Mouse (Mus musculus) activated CD4-positive, CD25-positive, alpha-beta regulatory T cell, adult 4 months (primary cell): Measurements from ENCODE around the gene Armh3. TPM values are rescaled to one million over a fixed set of nuclear protein-coding genes. Genes with fewer than 3 reads are reported as not detected.
A peak's percentile ranks its signal among the peaks of the same experiment; 100 is the strongest.
"Not testable (repeated sequence)": the region's sequence is repeated elsewhere in the genome, so short reads cannot be mapped to it uniquely, and the experiment has no call there.

Source experiments
- ATAC-seq: one replicate; pipeline ENCODE4 v1.8.0; 2017
- polyA plus RNA-seq, 2 experiments: library from polyadenylated mRNA; unstranded; fragments of 100-300 nt; shearing (Covaris generic); gene quantifications; one replicate each; pipeline ENCODE4 v1.2.1; 2017

Armh3 gene
- polyA plus RNA-seq, 2 experiments from 2014 or later, result 9.7 to 9.8 TPM

DNA sequence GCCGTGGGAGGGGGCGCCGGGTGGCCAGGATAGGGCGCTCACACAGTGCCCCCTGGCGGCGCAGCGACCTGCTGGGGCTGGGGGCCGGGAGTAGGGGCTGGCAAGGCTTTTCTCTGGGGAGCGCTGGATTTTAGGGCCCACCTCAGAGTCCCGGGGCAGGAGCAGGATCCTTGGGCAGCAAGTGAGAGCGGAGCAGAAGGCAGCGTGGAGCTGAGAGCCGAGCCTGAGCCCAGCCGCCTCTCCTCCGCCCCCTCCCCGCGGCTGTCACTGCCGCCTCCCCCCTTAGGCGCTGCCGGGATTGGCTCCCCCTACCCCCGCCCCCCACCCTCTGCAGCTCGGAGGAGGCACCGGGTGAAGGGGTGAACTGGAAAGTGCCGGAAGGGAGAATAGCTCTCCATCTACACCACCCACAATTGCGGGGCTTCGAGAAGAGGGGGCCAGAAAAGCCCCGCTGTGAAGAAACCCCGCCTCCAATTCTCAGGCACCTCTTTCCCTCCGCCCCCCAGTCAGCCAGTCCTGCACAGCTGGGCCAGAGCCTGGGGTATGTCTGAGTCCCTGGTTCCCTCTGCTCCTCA lies 182.4 kb downstream of the Armh3 start, which contains the start of gene Kcnip2:
Gene Kcnip2 (minus strand): TSS at position 231 of the 575 bp plus-strand sequence.
- no peak for ATAC-seq

DNA sequence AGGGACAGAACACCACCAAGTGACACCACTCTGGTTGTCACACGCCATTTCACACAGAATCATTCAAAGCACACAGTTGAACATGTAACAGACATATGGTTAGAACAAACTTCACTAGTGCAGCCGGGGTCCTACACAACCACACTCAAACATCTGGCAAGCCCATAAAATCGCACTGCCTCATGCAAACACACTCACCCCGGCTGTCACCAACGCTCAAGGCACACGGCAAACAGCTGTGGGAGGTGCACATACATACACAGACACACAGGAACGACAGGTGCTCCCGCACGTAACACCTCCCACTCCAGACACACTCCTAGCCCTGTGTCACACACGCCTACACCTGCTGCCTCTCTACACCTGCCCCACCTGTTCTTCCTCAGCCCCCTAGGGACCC lies 183.1 kb downstream of the Armh3 start:
- no peak for ATAC-seq

DNA sequence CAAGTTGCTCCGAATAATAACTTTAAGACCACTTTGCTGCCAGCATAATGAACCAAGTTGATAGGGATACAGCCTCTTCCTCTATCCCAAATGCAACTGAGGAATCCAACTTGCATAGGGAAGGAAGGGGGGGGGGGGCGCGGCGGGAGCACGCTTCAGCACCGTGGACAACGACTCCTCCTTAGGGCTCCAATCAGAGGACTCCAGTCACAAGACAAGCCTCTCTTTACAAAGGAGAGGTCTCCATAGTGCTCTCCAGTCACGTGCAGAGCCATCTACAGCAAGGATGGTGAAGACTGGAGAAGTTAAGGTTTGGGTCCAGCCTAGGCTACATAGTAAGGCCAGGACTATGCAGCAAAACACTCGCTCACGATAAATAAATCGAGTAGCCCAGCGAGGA lies 184.5 kb downstream of the Armh3 start:
- ATAC-seq, result no peak

DNA sequence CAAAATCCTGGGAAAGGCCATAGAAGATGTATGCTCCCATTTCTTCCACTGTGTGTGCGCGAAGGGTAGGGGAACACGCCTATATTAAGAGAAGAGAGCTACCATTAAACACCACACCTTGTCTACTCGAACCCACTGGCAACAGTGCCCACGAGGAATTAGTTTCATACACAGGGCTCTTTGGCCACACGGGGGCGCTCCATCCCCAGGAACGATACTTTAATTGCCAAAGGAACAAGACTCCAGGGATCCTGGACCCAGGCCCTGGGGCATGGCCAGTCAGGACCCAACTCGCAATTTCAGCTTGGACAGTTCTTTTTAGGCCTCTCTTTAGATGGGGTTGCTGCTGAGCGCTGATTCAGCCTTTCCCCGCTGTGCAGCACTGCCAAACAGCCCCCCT lies 185.0 kb downstream of the Armh3 start:
- peak; percentile 44 for ATAC-seq

DNA sequence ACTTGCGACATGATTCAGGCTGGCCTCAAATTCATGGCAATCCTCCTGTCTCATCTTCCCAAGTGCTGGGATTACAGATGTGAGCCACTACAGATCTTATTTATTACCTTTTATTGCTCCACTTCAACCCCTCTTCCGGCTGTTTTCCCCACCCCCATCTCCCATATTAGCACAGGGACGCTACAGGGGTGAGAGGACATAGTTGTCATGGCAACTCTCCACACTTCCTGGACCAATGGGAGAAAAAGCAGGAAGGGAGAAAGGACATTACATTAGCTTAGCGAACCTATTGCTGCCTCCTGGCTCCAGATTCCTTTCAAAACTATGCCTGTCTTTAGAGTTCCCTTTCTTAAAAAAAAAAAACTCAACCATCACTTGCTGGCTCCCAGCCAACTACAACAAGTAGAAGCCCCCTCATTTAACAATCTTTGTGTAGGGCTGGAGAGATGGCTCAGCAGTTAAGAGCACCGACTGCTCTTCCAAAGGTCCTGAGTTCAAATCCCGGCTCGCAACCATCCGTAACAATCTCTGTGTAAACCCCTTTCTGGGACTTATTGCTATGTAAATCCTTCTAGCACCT lies 185.5 kb downstream of the Armh3 start:
- ATAC-seq, result no peak

DNA sequence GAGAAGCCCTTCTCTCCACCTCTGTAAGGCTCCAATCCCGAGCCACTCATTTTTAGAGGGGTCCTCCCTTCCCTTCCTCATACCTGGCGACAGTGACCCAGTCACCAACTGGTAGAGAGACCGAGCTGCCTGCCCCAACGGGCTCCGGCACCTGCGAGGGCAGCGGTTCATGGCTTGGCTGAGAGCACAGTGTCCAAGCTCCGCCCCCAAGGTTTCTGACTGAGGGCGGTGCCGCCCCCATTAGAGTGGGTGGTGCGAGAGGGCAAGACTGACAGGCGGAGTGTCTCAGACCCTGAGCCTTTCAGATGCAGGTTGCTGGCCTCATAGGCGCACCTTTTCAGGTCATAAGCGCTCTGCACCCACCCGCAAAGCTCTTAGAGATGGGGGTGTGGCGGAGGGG lies 186.2 kb downstream of the Armh3 start:
- peak; percentile 53 for ATAC-seq

DNA sequence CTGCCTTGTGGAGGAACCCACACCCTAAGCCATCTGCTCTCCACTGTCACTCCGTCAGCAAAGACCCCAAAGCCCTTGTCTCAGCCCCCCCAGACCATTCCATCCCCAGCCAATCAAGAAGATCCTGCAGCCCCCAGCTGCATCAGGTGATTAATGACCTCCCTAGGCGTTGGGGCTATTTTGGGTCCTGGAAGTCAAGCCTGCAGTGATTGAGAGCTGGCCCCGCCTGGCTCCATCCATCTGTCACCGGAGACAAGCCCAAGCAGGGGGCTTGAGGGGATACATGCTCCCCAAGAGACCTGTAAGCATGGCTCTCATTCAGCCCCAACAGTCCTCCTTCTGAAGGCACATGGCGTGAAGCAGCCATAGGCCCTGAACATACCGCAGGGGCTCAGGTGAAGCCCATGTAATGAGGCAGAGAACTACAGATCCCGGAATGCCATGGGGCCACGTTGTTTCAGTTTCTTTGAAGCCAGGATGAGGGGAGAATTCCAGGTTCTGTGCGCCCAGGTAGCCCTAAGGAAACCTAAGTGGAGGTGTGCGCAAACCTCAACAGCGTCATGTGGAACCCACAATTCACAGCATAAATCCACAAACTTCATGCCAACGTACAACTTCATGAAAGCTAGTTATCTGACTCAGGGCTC lies 187.1 kb downstream of the Armh3 start:
- ATAC-seq, result no peak

DNA sequence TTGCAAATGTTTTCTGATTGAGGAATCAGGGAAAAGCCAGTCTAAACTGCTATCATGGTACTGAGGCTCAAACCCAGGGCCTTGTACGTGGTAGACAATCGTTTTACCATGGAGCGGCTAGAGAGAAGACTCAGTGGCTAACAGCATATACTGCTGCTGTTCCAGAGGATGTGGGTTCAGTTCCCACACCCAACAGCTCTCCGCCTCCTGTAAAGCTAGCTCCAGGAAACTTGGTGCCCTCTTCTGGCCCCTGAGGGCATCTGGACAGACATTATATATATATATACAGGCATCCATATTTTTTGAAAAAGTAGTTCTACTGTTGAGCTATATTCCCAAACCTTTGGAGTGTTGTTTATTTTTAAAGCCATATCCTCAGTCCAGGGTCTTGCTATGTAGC lies 190.6 kb downstream of the Armh3 start:
- no peak for ATAC-seq

DNA sequence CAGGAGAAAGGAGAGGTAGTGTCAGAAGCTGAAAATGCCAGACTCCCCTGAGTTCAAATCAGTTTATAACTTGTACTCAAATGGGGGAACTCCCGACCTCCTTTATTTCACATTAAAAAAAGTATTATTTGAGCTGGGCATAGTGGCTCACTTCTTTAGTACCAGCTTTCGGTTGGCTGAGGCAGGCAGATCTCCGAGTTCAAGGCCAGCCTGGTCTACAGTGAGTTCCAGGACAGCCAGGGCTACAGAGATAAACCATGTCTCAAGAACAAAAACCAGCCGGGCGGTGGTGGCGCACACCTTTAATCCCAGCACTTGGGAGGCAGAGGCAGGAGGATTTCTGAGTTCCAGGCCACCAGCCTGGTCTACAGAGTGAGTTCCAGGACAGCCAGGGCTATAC lies 192.5 kb downstream of the Armh3 start:
- ATAC-seq, result not testable (repeated sequence)

DNA sequence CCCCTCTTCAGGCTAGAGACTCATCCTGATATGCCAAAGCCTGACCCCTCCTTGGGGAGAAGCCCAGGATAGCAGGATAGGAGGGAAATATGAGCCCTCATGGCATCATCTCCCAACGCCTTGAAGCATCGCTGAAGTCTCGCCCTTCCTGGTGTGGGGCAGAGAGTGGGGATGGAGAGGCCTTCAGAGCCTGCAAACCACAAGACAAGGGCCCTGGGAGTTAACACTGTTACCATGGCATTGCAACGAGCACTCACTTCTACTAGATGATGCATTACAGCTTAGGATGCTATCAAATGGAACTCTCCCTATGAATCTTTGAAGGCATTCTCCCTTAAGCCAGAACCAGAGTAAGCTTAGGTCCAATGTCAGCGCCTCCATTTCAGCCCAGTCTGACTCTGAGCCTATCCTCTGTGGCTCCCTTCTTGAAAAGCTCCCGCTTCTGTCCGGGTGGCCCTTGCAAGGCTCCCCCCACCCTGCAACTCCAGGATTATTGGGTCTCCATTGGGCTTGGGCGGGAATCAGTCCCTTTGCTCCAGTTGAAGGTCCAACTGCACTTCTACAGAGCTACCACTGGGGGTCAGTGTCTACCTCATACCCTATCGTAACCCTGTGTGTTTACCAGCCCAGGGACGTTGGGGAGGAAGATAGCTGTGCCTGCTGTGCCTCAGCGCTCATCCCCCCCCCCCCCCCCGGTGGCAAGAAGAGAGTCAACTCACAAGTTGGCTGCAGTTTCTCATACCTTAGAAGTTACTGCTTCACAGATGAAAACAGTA lies 193.5 kb downstream of the Armh3 start:
- peak; percentile 82 for ATAC-seq

DNA sequence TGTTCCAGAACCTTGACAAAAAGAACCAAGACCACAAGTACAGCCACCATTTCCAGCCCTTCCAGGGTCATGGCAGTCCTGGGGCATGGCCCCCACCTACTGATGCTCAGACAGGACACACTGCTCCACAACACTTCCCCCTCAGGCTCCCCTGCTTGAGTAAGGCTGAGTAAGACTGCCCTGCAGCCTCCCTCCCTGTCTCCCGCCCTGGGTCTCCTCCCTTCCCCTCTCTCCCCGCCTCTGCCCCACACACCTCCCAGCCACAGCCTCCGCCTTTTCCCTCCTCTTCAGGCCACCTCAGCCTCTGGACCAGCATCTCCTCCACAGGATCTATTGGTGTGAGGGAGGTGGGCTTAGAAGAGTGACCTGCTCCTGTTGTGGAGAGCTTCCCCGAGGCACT lies 194.9 kb downstream of the Armh3 start:
- ATAC-seq, result no peak

DNA sequence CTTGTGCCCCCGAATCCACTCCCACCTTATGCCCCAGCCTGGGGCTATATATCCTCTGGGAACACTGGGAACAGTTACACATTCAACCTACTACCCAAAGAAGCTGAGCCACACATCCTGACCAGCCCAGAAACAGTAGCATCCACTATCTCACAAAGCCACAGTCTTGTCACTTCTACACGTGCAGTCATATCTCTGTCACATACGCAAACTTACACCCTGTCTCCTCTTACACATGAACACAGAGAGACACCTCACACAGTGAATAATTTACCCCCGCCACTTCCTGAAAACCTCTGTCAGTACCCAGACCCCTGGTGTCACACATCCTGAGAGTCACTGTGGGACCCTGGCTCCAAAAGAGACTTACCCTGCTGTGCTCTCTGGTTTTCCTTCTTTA lies 195.6 kb downstream of the Armh3 start:
- no peak for ATAC-seq

DNA sequence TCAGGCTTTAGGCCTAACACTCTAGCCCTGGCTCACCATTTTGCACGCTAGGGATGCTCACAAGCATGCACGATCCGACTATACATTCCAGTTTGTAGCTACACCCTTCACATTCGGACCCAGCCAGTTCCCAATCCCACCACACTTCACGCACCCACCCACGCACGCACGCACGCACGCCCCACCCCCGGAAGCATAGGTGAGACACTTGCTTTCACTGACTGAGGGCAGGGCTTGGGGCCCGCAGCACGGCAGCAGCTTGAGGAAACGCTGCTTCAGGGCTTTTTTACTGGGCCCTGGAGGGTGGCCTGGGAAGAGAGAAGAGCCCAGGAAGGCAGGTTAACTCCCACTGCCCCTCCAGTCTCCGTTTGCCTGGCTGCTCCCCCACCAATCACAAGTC lies 201.4 kb downstream of the Armh3 start:
- peak; percentile 58 for ATAC-seq

DNA sequence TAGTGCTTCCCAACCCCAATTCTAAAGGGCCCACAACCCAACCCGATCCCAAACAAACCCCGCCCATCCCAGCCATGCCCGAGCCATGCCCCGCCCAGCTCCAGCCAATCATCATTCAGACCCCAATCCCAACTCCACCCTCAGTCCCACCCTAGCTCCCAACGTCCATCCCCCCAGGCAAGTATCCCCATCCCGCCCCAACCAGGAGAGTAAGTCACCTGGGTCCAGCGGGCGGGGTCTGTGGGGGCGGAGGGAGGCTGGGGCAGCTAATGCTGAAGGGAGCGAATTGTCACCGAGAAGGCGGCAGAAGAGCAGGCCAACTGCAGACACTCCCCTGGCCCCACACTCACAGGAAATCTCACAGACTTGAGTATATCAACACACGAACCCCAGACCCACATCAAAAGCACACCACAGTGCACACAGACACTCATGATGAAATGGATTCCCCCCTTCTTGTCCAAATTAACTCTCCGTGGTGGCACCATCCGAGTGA lies 202.2 kb downstream of the Armh3 start:
- ATAC-seq, result peak; percentile 93

DNA sequence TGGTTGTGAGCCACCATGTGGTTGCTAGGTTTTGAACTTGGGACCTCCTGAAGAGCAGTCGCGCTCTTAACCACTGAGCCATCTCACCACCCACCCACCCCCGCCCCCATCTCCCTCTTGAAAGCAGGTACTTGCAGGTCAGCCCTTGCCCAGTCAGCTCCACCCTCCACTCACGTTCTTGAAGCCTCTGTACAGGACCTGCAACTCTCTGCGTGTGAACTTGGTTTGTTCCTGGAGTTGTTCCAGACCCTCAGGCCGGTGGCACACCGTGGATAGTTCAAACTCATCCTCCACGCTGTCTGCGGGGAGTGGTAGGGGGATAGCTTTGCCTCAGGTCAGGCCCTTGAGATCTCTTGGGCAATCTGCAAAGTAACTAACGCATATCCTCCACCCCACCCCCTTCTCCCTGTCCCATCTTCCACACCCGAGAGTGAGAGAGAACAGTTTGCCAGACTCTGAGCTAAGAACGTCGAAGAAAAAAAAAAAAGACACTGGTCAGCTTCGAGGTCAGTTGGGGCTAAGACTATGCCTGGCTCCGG lies 202.8 kb downstream of the Armh3 start:
- ATAC-seq, result no peak

DNA sequence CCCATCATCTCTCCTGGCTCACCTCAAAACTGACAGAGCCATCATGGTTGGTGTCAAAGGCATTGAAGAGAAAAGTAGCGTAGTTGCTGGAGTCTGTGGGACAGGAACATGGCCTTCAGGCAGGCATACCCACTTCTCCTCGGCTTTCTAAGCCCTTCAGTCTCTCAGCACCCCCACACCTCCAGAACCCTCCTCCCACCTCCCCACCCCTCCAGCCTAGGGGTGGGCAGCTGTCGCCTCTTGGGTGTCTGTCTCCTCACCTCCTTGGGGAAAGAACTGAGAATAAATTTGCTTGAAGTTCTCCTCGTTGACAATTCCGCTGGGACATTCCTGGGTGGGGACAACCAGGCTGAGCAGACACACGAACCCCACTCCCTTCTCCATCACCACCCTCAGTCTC lies 203.6 kb downstream of the Armh3 start:
- ATAC-seq, result no peak

DNA sequence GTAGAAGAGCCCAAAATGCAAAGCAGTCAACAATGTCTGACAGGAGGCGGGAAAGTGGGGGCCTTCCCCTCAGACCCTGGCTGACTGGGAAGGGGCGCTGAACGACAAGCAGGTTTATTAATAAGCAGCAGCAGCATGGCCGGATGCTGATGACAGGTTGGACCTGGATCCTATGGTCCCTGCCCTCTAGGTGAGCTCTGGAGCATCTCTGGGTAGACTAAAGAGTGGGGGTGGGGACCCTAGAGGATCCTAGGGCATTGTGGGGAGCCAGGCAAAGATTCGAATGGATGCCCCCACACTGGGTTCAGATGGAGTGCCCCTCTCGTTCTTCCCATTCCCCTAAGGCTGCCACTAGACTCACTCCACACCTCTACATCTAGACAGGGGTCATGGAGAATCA lies 205.9 kb downstream of the Armh3 start:
- ATAC-seq, result no peak

DNA sequence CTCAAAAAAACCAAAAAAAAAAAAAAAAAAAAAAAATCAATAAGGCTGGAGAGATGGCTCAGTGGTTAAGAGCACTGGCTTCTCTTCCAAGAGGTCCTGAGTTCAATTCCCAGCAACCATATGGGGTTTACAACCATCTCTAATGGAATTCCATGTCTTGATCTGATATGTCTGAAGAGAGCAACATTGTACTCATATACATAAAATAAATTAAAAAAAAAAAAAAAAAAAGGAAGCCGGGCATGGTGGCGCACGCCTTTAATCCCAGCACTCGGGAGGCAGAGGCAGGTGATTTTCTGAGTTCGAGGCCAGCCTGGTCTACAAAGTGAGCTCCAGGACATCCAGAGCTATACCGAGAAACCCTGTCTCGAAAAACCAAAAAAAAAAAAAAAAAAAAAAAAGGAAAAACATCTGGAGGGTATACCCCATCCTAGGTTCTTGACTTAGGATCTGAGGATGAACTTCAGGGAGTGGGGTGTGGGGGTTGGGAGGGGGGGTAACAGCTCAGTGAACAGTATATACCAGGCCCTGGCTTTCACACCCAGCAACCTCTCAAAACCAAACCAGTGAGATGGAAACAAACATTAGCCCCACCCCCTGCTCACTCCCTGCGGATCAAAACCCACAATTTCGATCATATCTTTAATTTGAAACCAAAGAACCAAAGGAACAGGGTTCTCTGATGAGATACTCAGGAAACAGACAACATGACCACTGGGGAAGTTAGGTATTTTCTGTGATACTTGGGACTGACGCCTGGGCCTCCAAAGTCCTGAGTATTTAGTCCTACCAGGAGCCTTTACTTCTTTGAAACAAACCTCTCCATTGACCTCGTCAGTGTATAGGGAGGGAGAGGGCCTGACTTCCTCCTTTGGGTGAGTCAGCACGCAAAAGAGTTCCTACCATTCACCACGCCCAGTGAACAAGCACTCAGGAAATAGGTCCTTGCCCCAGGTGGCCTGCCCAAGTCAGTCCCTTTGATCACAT lies 208.1 kb downstream of the Armh3 start:
- ATAC-seq, result peak; percentile 88

DNA sequence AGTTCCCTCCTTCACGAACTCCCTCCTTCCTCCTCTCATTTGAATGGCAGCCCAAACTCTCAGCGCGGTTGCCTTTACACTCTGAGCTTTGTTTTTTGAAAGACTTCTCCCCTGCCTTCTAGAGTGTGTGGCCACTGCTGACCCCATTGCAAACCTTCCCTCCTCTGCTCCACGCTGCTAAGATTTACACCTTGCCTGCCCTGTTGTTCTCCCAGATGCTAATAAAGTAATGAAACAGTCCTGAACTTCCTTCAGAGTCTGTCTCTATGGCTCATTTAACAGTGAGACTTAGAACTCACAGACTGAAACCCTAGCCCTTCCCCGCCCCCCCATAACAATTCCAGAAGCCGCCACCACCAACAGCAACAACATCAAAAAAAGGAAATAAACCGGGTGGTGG lies 208.9 kb downstream of the Armh3 start:
- no peak for ATAC-seq

DNA sequence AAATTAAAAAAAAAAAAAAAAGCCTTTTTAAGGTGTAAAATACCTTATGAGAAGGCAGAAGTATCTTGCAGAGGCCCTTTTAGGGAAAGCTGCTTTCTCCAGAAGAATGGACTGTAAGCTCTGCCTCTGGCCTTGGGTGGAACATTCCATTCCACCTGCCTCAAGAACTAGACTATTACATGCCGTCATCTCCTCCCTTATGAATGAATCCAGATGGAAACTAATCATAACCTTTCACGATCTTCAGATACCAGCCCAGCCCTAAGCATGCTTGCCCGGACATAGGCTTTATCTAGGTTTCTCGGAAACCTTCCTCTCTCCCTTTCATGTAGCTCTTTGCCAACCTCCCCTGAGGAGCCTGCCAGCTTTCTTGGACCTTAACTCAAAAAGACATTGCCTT lies 210.0 kb downstream of the Armh3 start:
- no peak for ATAC-seq

DNA sequence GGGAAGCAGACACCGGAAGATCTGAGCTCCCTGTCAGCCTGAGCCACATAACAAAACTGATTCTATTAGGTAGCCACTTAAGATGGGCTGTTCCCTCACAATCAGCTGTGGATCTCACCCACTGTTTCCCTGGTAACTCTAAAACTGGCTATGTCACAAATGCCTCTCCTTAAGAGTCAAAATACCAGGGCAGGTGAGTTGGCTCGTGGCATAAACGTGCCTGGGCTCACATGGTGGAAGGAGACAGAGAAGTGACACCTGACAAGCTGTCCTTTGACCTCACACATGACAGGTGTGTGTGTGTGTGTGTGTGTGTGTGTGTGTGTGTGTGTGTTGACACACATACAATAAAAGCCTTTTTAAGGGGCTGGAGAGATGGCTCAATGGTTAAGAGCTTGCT lies 210.8 kb downstream of the Armh3 start:
- ATAC-seq, result no peak

DNA sequence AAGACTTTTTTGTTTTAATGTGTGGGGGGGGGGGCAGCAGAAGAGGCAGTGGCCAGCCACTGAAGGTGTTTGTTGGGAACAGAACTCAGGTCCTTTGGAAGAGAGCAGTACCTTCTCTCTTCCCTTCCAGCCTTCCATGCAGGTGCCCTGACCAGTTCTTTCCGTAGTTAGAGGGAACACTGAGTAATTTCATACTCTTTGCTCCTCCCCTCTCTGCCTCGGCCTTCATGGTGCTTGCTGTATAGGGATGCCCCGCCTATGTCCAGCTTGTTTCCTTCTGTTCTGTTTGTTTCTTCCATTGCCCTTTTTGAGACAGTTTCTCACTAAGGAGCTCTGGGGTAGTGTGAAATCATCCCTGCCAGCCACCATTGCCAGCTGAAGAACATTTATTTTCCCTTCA lies 212.8 kb downstream of the Armh3 start:
- no peak for ATAC-seq
